Mouse (Mus musculus): Measurements from ENCODE around the gene Ankrd17.

- TF ChIP-seq POLR2A (IDR thresholded peaks at IDR 0.05; ENCODE audit: borderline replicate concordance, control insufficient read depth, low read depth, low read length) (no peak), CTCF (IDR thresholded peaks at IDR 0.05; ENCODE audit: control insufficient read depth, insufficient read depth, low read length) (peak; percentile 24; the same call in 1 of the 2 replicates)
Measured at GRCm38 (mm10) chr5:90383080-90383479, 16.7 kb upstream of the Ankrd17 start.

Measured in bone marrow, adult 2 months (tissue).